ENCODE assay signal across 8 mouse cellular contexts in genomic region chr11:101790811-101791526, GRCm38 (mm10). TPM values are rescaled to one million over a fixed set of nuclear protein-coding genes. Genes with fewer than 3 reads are reported as not detected.
A peak's percentile ranks its signal among the peaks of the same experiment; 100 is the strongest.
DNase-seq lines count a peak whose midpoint lies in the region; ATAC-seq and TF ChIP-seq lines count a peak whose summit lies in the region.

No protein-coding gene starts in this region.

- H3K4me2 ChIP-seq in hindbrain, embryonic 13.5 days: peak overlapping the region; percentile 25
- H3K4me2 ChIP-seq in hindbrain, embryonic 11.5 days (replicated peaks; ENCODE audit: low read depth, low read length): no peak overlapping the region
- peak overlapping the region; percentile 35 for H3K4me2 ChIP-seq in embryonic facial prominence, embryonic 14.5 days (ENCODE audit: low read depth, low read length)
- peak overlapping the region; percentile 43 for H3K4me2 ChIP-seq in intestine, postnatal 0 days (replicated peaks; ENCODE audit: low read depth)
- peak overlapping the region; percentile 45 for H3K4me2 ChIP-seq in lung, embryonic 16.5 days (ENCODE audit: low read depth, low read length)

- H3K27ac ChIP-seq in hindbrain, embryonic 13.5 days: peak overlapping the region; percentile 35; the same call in 1 of the 2 replicates
- H3K27ac ChIP-seq in hindbrain, embryonic 11.5 days (ENCODE audit: low read depth, low read length): no peak overlapping the region
- H3K27ac ChIP-seq in embryonic facial prominence, embryonic 14.5 days (replicated peaks; ENCODE audit: low read depth, low read length): peak overlapping the region; percentile 6; the same call in 1 of the 2 replicates
- no peak overlapping the region for H3K27ac ChIP-seq in intestine, postnatal 0 days (ENCODE audit: low read depth, low read length)
- H3K27ac ChIP-seq in lung, embryonic 16.5 days (ENCODE audit: low read length): peak overlapping the region; percentile 84

- no peak for DNase-seq in hindbrain, embryonic 11.5 days (ENCODE audit: low spot score)
- peak; percentile 54 for DNase-seq in embryonic facial prominence, embryonic 14.5 days (ENCODE audit: low spot score)
- no peak for DNase-seq in natural killer cell, adult 2 months (ENCODE audit: low spot score in 2 of 2)
- DNase-seq in thymus, postnatal 25 days: no peak
- DNase-seq in right cerebral cortex, adult 18-20 months: no peak

- 0 out of 2 replicates have a peak overlapping the region, but pooled peaks have one; percentile 8 for H3K9ac ChIP-seq in hindbrain, embryonic 13.5 days
- H3K9ac ChIP-seq in hindbrain, embryonic 11.5 days (ENCODE audit: low read depth, low read length): no peak overlapping the region
- no peak overlapping the region for H3K9ac ChIP-seq in embryonic facial prominence, embryonic 14.5 days (ENCODE audit: low read depth, low read length)
- no peak overlapping the region for H3K9ac ChIP-seq in intestine, postnatal 0 days (ENCODE audit: low read depth, low read length)
- no peak overlapping the region for H3K9ac ChIP-seq in lung, embryonic 16.5 days (ENCODE audit: low read length)

- no peaks in the 10 kb centered on the region for H3K36me3 ChIP-seq in hindbrain, embryonic 13.5 days
- no peaks in the 10 kb centered on the region for H3K36me3 ChIP-seq in hindbrain, embryonic 11.5 days (ENCODE audit: control insufficient read depth, insufficient read depth, low read length)
- no peaks in the 10 kb centered on the region for H3K36me3 ChIP-seq in embryonic facial prominence, embryonic 14.5 days (ENCODE audit: control insufficient read depth, insufficient read depth, low read length)
- no peaks in the 10 kb centered on the region for H3K36me3 ChIP-seq in intestine, postnatal 0 days (ENCODE audit: control insufficient read depth, insufficient read depth)
- H3K36me3 ChIP-seq in lung, embryonic 16.5 days (ENCODE audit: control insufficient read depth, insufficient read depth, low read length): no peaks in the 10 kb centered on the region

- ATAC-seq in hindbrain, embryonic 13.5 days (ENCODE audit: low FRiP score): no peak
- ATAC-seq in hindbrain, embryonic 11.5 days (ENCODE audit: low FRiP score): no peak
- peak; percentile 23; the same call in 1 of the 2 replicates for ATAC-seq in embryonic facial prominence, embryonic 14.5 days (ENCODE audit: low read depth)
- no peak for ATAC-seq in intestine, postnatal 0 days
- peak; percentile 94 for ATAC-seq in lung, embryonic 16.5 days (ENCODE audit: low read depth)

- peaks cover 43% of the 10 kb centered on the region for H3K27me3 ChIP-seq in hindbrain, embryonic 13.5 days
- H3K27me3 ChIP-seq in hindbrain, embryonic 11.5 days (ENCODE audit: control insufficient read depth, insufficient read depth, low read length): peaks cover 22% of the 10 kb centered on the region
- H3K27me3 ChIP-seq in embryonic facial prominence, embryonic 14.5 days (replicated peaks; ENCODE audit: control insufficient read depth, insufficient read depth, low read length): peaks cover 15% of the 10 kb centered on the region
- peaks cover 19% of the 10 kb centered on the region for H3K27me3 ChIP-seq in intestine, postnatal 0 days (replicated peaks; ENCODE audit: control insufficient read depth, insufficient read depth, low read length)
- peaks cover 23% of the 10 kb centered on the region for H3K27me3 ChIP-seq in lung, embryonic 16.5 days (ENCODE audit: control insufficient read depth, insufficient read depth, low read depth, low read length)

- TF ChIP-seq CTCF in intestine, postnatal 0 days (IDR thresholded peaks at IDR 0.05; ENCODE audit: low read depth): no peak

- WGBS in hindbrain, embryonic 13.5 days: 49% methylated on average over 19 of the region's 19 CpGs
- WGBS in hindbrain, embryonic 11.5 days: 50% methylated on average over 19 of the region's 19 CpGs
- WGBS in embryonic facial prominence, embryonic 14.5 days: 32% methylated on average over 19 of the region's 19 CpGs
- WGBS in intestine, postnatal 0 days: 29% methylated on average over 19 of the region's 19 CpGs
- 21% methylated on average over 19 of the region's 19 CpGs for WGBS in lung, embryonic 16.5 days

- no peaks in the 10 kb centered on the region for H3K9me3 ChIP-seq in hindbrain, embryonic 13.5 days
- H3K9me3 ChIP-seq in hindbrain, embryonic 11.5 days (ENCODE audit: control insufficient read depth, low read length): no peaks in the 10 kb centered on the region
- H3K9me3 ChIP-seq in embryonic facial prominence, embryonic 14.5 days (ENCODE audit: control insufficient read depth, low read length): no peaks in the 10 kb centered on the region
- no peaks in the 10 kb centered on the region for H3K9me3 ChIP-seq in intestine, postnatal 0 days (ENCODE audit: control insufficient read depth)
- H3K9me3 ChIP-seq in lung, embryonic 16.5 days (ENCODE audit: control insufficient read depth, low read length): no peaks in the 10 kb centered on the region

- peaks cover 20% of the 10 kb centered on the region for H3K4me1 ChIP-seq in hindbrain, embryonic 13.5 days (replicated peaks)
- no peaks in the 10 kb centered on the region for H3K4me1 ChIP-seq in hindbrain, embryonic 11.5 days (replicated peaks; ENCODE audit: control insufficient read depth, insufficient read depth, low read length)
- H3K4me1 ChIP-seq in embryonic facial prominence, embryonic 14.5 days (ENCODE audit: control insufficient read depth, insufficient read depth, low read length): peaks cover 5% of the 10 kb centered on the region; the same call in 1 of the 2 replicates
- H3K4me1 ChIP-seq in intestine, postnatal 0 days (replicated peaks; ENCODE audit: control insufficient read depth, insufficient read depth, low read length): no peaks in the 10 kb centered on the region
- peaks cover 23% of the 10 kb centered on the region for H3K4me1 ChIP-seq in lung, embryonic 16.5 days (replicated peaks; ENCODE audit: control insufficient read depth, insufficient read depth, low read length)

- H3K4me3 ChIP-seq in hindbrain, embryonic 13.5 days: no peak overlapping the region
- H3K4me3 ChIP-seq in hindbrain, embryonic 11.5 days (ENCODE audit: low read depth, low read length): no peak overlapping the region
- no peak overlapping the region for H3K4me3 ChIP-seq in embryonic facial prominence, embryonic 14.5 days (ENCODE audit: low read depth, low read length)
- no peak overlapping the region for H3K4me3 ChIP-seq in intestine, postnatal 0 days (ENCODE audit: low read depth, low read length)
- H3K4me3 ChIP-seq in lung, embryonic 16.5 days (ENCODE audit: low read length): peak overlapping the region; percentile 5; the same call in 1 of the 2 replicates

RNA-seq across cellular contexts. Expression of gene Etv4, which starts 5.8 kb away (rescaled TPM):
- 4.5 and 6.4 TPM in 2 replicates for polyA plus RNA-seq in hindbrain, embryonic 13.5 days (2015; fragmentation: Nextera tagmentation; extraction: Ambion mirVana)
- 4.6 and 5.7 TPM in 2 replicates for polyA plus RNA-seq in hindbrain, embryonic 11.5 days (2014; fragmentation: Nextera tagmentation; extraction: Ambion mirVana)
- 9.3 and 11.8 TPM in 2 replicates for polyA plus RNA-seq in embryonic facial prominence, embryonic 14.5 days (2014; fragmentation: Nextera tagmentation; extraction: Ambion mirVana)
- polyA plus RNA-seq in intestine, postnatal 0 days (2015; fragmentation: Nextera tagmentation; extraction: Ambion mirVana): 1.8 and 1.9 TPM in 2 replicates
- 10.3 and 13.4 TPM in 2 replicates for polyA plus RNA-seq in lung, embryonic 16.5 days (2015; fragmentation: Nextera tagmentation; extraction: Ambion mirVana)

RNA-seq across cellular contexts. Expression of gene Dhx8, which starts 58.2 kb away (rescaled TPM):
- 35.1 and 39.7 TPM in 2 replicates for polyA plus RNA-seq in hindbrain, embryonic 13.5 days (2015; fragmentation: Nextera tagmentation; extraction: Ambion mirVana)
- polyA plus RNA-seq in hindbrain, embryonic 11.5 days (2014; fragmentation: Nextera tagmentation; extraction: Ambion mirVana): 37.0 and 39.9 TPM in 2 replicates
- 28.1 and 31.5 TPM in 2 replicates for polyA plus RNA-seq in embryonic facial prominence, embryonic 14.5 days (2014; fragmentation: Nextera tagmentation; extraction: Ambion mirVana)
- polyA plus RNA-seq in intestine, postnatal 0 days (2015; fragmentation: Nextera tagmentation; extraction: Ambion mirVana): 11.6 and 14.1 TPM in 2 replicates
- polyA plus RNA-seq in lung, embryonic 16.5 days (2015; fragmentation: Nextera tagmentation; extraction: Ambion mirVana): 26.2 and 32.1 TPM in 2 replicates

Comparison
In these comparisons a context has a peak if more than half of its experiments do, and no peak if none do; other contexts are left out.
1. H3K27ac ChIP-seq: peak in hindbrain, embryonic 13.5 days (single experiment), embryonic facial prominence, embryonic 14.5 days (single experiment) and lung, embryonic 16.5 days (single experiment); none in hindbrain, embryonic 11.5 days (single experiment) and intestine, postnatal 0 days (single experiment).
2. ATAC-seq: peak in embryonic facial prominence, embryonic 14.5 days (single experiment) and lung, embryonic 16.5 days (single experiment); none in hindbrain, embryonic 13.5 days (single experiment), hindbrain, embryonic 11.5 days (single experiment) and intestine, postnatal 0 days (single experiment).